Mouse (Mus musculus) megakaryocyte, embryonic 14.5 days (primary cell): Measurements from ENCODE around the gene Fgfr1op.

Experiments
- FLI1 ChIP-seq: IDR thresholded peaks from 2 replicates; pipeline ENCODE4 v1.6.1; 2012; ENCODE audit warnings: low read length, inconsistent platforms, mixed read lengths
- GATA1 ChIP-seq: IDR thresholded peaks from 3 replicates; pipeline ENCODE4 v1.6.1; 2012; ENCODE audit warnings: mixed read lengths, low read length, inconsistent platforms, borderline replicate concordance

DNA sequence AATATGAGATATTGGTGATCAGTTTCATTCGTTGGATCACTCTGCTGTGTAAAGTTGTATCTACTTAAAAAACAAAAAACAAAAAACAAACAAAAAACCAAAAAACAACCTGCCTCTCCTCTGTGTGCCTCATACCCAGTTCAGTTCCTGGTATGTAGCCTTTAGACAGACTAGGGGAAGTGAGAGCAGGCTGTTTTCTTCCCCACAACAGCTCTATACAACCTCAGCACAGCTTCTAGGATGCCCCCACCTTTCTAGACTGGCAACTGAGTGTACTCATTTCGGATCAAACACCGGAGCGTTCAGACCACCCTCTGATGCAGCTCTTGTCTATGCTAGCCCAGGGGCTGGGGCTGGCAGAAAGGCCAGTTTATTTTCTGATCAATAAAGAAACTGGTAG lies 60.4 kb downstream of the Fgfr1op start:
- TF ChIP-seq GATA1 = no peak
- no peak for TF ChIP-seq FLI1
